Mouse (Mus musculus) intestine, postnatal 0 days (tissue): ENCODE measurements around the gene Zrsr2. TPM values are rescaled to one million over a fixed set of nuclear protein-coding genes. Genes with fewer than 3 reads are reported as not detected.

ENCODE experiments used
- ATAC-seq: fragments of 200-750 bp; cut with Nextera tagmentation; 2 replicates; pipeline ENCODE4 v1.8.0; 2017; ENCODE audit warnings: mild to moderate bottlenecking, moderate TSS enrichment, moderate library complexity
- H3K27ac ChIP-seq: fragments of 300-500 bp; sonication (generic); 2 replicates; pipeline ENCODE4 v1.5.1; 2014; ENCODE audit warnings: mild to moderate bottlenecking, low read depth, low read length, moderate library complexity
- H3K27me3 ChIP-seq: fragments of 300-500 bp; sonication (generic); replicated peaks from 2 replicates; pipeline ENCODE4 v1.6.1; 2014; ENCODE audit warnings: low read length, mixed read lengths; ENCODE audit not compliant: control insufficient read depth, insufficient read depth
- H3K36me3 ChIP-seq: fragments of 300-500 bp; sonication (generic); 2 replicates; pipeline ENCODE4 v1.6.1; 2014; ENCODE audit warnings: mild to moderate bottlenecking, moderate library complexity; ENCODE audit not compliant: control insufficient read depth, insufficient read depth
- H3K4me1 ChIP-seq: fragments of 300-500 bp; sonication (generic); replicated peaks from 2 replicates; pipeline ENCODE4 v1.6.1; 2014; ENCODE audit warnings: antibody characterized with exemption, low read length, mixed read lengths; ENCODE audit not compliant: control insufficient read depth, insufficient read depth
- H3K4me2 ChIP-seq: fragments of 300-500 bp; sonication (generic); replicated peaks from 2 replicates; pipeline ENCODE4 v1.6.1; 2014; ENCODE audit warnings: low read depth, mild to moderate bottlenecking, moderate library complexity
- H3K4me3 ChIP-seq: fragments of 300-500 bp; sonication (generic); 2 replicates; pipeline ENCODE4 v1.5.1; 2014; ENCODE audit warnings: low read depth, low read length
- H3K9ac ChIP-seq: fragments of 300-500 bp; sonication (generic); 2 replicates; pipeline ENCODE4 v1.6.1; 2014; ENCODE audit warnings: mild to moderate bottlenecking, low read depth, low read length
- H3K9me3 ChIP-seq: fragments of 300-500 bp; sonication (generic); 2 replicates; pipeline ENCODE4 v1.6.1; 2016; ENCODE audit warnings: mixed run types; ENCODE audit not compliant: control insufficient read depth
- CTCF ChIP-seq: sonication (generic); IDR thresholded peaks from 2 replicates; pipeline ENCODE4 v1.5.1; 2016; ENCODE audit warnings: low read depth, mild to moderate bottlenecking, control low read depth, antibody characterized with exemption, moderate library complexity
- WGBS: fragments of 180-500 bp; shearing (Covaris S2); extraction: QIAGEN DNeasy Blood & Tissue Kit; methylation state at CpG from one replicate; pipeline ENCODE4 v1.1.7; 2014; 5-methylcytosine and 5-hydroxymethylcytosine counted together
- polyA plus RNA-seq: library from polyadenylated mRNA; unstranded; fragments of >200 nt; fragmentation: Nextera tagmentation; extraction: Ambion mirVana; gene quantifications from 2 replicates; pipeline ENCODE4 v1.2.1, GENCODE M21; 2015

Gene Zrsr2
- polyA plus RNA-seq, 1 experiment from 2014 or later: 41.9 TPM

DNA sequence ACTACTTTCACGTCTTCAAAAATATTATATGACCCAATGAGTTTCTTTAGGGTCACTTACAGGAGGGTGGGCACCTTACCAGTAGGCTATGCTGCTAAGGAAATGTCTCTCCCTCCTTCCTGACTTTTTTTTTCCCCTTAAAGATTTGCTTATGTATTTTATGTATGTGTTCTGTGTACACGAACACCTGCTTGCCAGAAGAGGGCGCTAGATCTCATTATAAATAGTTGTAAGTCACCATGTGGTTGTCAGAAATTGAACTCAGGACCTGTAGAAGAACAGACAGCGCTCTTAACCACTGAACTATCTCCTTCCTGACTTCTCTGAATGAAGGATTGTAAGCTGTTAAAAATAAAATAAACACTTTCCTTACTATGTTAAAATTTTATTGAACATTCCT lies 23.0 kb upstream of the Zrsr2 start:
- Histone ChIP-seq H3K4me3 (no peak overlapping the region), H3K9ac (no peak overlapping the region), H3K27me3 (no peaks in the 10 kb centered on the region), H3K36me3 (no peaks in the 10 kb centered on the region), H3K27ac (no peak overlapping the region), H3K9me3 (no peaks in the 10 kb centered on the region), H3K4me1 (no peaks in the 10 kb centered on the region), H3K4me2 (no peak overlapping the region)
- WGBS: 45% methylated on average over 4 of the region's 4 CpGs
- ATAC-seq: no peak
- peak; percentile 17; the same call in 1 of the 2 replicates for TF ChIP-seq CTCF

DNA sequence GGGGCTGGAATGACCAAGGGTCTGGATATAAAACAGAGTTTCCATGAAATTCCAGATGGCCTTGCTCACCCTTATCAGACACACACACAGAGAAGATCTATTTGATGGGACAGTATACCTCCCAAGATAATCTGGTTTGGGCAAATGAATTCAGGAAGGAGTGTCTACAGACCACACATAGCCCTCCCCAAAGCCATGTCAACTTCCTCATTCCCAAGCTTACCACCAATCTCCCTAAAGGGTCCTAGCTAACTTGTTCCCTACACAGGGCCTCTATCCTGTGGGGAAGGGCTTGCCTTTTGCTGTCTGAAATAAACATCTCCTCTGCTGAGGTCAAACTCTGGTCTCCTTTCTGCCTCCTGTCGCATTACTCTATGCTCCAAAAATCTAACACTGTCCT lies 22.6 kb upstream of the Zrsr2 start:
- H3K4me3 ChIP-seq: no peak overlapping the region
- no peaks in the 10 kb centered on the region for H3K9me3 ChIP-seq
- no peak overlapping the region for H3K9ac ChIP-seq
- H3K4me2 ChIP-seq: no peak overlapping the region
- H3K36me3 ChIP-seq: no peaks in the 10 kb centered on the region
- 89% methylated on average over 1 of the region's 1 CpGs for WGBS
- H3K27ac ChIP-seq: no peak overlapping the region
- no peaks in the 10 kb centered on the region for H3K4me1 ChIP-seq
- no peak for ATAC-seq
- TF ChIP-seq CTCF: no peak
- no peaks in the 10 kb centered on the region for H3K27me3 ChIP-seq

GRCm38 (mm10) chrX:163957803-163958466 lies 526 bp downstream of the Zrsr2 start:
- Histone ChIP-seq H3K27me3 (no peaks in the 10 kb centered on the region), H3K4me3 (peak overlapping the region; percentile 64), H3K27ac (peak overlapping the region; percentile 98), H3K36me3 (peaks cover 11% of the 10 kb centered on the region; the same call in 1 of the 2 replicates), H3K4me1 (no peaks in the 10 kb centered on the region), H3K9me3 (no peaks in the 10 kb centered on the region), H3K9ac (peak overlapping the region; percentile 84), H3K4me2 (peak overlapping the region; percentile 59)
- no peak for TF ChIP-seq CTCF
- ATAC-seq: peak; percentile 92
- 19% methylated on average over 48 of the region's 67 CpGs for WGBS

GRCm38 (mm10) chrX:163957381-163957780 lies 1.1 kb downstream of the Zrsr2 start:
- H3K4me1 ChIP-seq: no peaks in the 10 kb centered on the region
- 34% methylated on average over 12 of the region's 12 CpGs for WGBS
- no peak for TF ChIP-seq CTCF
- peak overlapping the region; percentile 98 for H3K27ac ChIP-seq
- H3K9ac ChIP-seq: peak overlapping the region; percentile 40
- peaks cover 11% of the 10 kb centered on the region; the same call in 1 of the 2 replicates for H3K36me3 ChIP-seq
- peak overlapping the region; percentile 59 for H3K4me2 ChIP-seq
- H3K27me3 ChIP-seq: no peaks in the 10 kb centered on the region
- no peaks in the 10 kb centered on the region for H3K9me3 ChIP-seq
- peak overlapping the region; percentile 64 for H3K4me3 ChIP-seq
- ATAC-seq: no peak

DNA sequence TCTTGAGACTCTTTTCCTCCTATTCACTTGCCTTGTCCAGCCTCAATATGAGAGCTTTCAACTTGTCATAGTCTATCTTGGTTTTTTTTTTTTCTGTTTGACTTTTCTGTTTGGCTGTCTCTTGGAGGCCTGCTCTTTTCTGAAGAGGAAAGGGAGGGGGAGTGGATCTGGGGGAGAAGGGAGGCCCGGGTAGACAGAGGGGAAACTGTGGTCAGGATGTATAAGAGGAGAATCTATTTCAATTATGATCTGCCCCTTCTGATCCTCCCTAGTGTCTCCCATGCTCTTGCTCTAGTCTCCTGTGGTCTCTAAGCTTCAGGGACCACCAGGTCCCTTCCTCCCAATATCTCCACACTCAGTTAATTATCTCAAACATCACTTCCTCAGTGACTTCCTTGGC lies 6.8 kb downstream of the Zrsr2 start:
- Histone ChIP-seq H3K4me3 (no peak overlapping the region), H3K27ac (no peak overlapping the region), H3K9ac (no peak overlapping the region), H3K9me3 (no peaks in the 10 kb centered on the region), H3K4me2 (no peak overlapping the region), H3K36me3 (peaks cover 20% of the 10 kb centered on the region), H3K4me1 (no peaks in the 10 kb centered on the region), H3K27me3 (no peaks in the 10 kb centered on the region)
- WGBS: 50% methylated on average over 1 of the region's 1 CpGs
- no peak for ATAC-seq
- TF ChIP-seq CTCF: no peak

- no peak for ATAC-seq
- no peaks in the 10 kb centered on the region for H3K4me1 ChIP-seq
- H3K27me3 ChIP-seq: no peaks in the 10 kb centered on the region
- peaks cover 21% of the 10 kb centered on the region for H3K36me3 ChIP-seq
- no peak overlapping the region for H3K9ac ChIP-seq
- 90% methylated on average over 3 of the region's 3 CpGs for WGBS
- H3K9me3 ChIP-seq: no peaks in the 10 kb centered on the region
- no peak for TF ChIP-seq CTCF
- H3K4me2 ChIP-seq: no peak overlapping the region
- H3K27ac ChIP-seq: no peak overlapping the region
- H3K4me3 ChIP-seq: no peak overlapping the region
Observed at GRCm38 (mm10) chrX:163944381-163944780, 14.1 kb downstream of the Zrsr2 start.
